Comparison of ENCODE assay signal across 8 mouse cellular contexts in genomic region chr1:60428932-60429331, GRCm38 (mm10). TPM values are rescaled to one million over a fixed set of nuclear protein-coding genes. Genes with fewer than 3 reads are reported as not detected.
DNase-seq lines count a peak whose midpoint lies in the region; ATAC-seq and TF ChIP-seq lines count a peak whose summit lies in the region.

No protein-coding gene starts in this region.

- H3K4me1 ChIP-seq in midbrain, embryonic 15.5 days, result no peaks in the 10 kb centered on the region

- ATAC-seq in activated CD4-positive, CD25-positive, alpha-beta regulatory T cell, adult 4 months, result peak; percentile 75
- ATAC-seq in hematopoietic stem cell, adult 5-6 weeks (replicated peaks in 1 of 2; ENCODE audit: insufficient read depth in 1 of 2, low FRiP score in 2 of 2, low TSS enrichment in 1 of 2, low read depth in 1 of 2, poor library complexity in 2 of 2, severe bottlenecking in 2 of 2), result peak; percentile 71 to 89
- ATAC-seq in midbrain, embryonic 15.5 days (replicated peaks), result no peak

- H3K4me2 ChIP-seq in midbrain, embryonic 15.5 days, result no peak overlapping the region

- 64% methylated on average over 2 of the region's 2 CpGs for WGBS in midbrain, embryonic 15.5 days

- no peak overlapping the region for H3K9ac ChIP-seq in midbrain, embryonic 15.5 days

- no peaks in the 10 kb centered on the region for H3K36me3 ChIP-seq in midbrain, embryonic 15.5 days (replicated peaks)

- H3K4me3 ChIP-seq in gastrocnemius, adult 2 months, result no peak overlapping the region
- H3K4me3 ChIP-seq in midbrain, embryonic 15.5 days, result no peak overlapping the region

- H3K27me3 ChIP-seq in midbrain, embryonic 15.5 days (replicated peaks), result no peaks in the 10 kb centered on the region

- peak; percentile 73 for TF ChIP-seq CTCF in gastrocnemius, adult 2 months (IDR thresholded peaks at IDR 0.05)

- H3K9me3 ChIP-seq in midbrain, embryonic 15.5 days, result no peaks in the 10 kb centered on the region

- intact Hi-C loops in gastrocnemius, adult 2 months (cut with DNase I), result no loop called here
- intact Hi-C loops in gastrocnemius, postnatal 14 days (cut with DNase I; ENCODE audit: low total_unique reads), result no loop called here

- H3K27ac ChIP-seq in gastrocnemius, adult 2 months, result no peak overlapping the region
- H3K27ac ChIP-seq in midbrain, embryonic 15.5 days, result no peak overlapping the region

- DNase-seq in gastrocnemius, adult 2 months, result peak; percentile 25
- no peak for DNase-seq in gastrocnemius, postnatal 14 days
- peak; percentile 43 for DNase-seq in 416B (ENCODE audit: low read depth)
- peak; percentile 37 for DNase-seq in retina, adult 2 months (ENCODE audit: low read depth, low spot score)
- DNase-seq in right cerebral cortex, adult 18-20 months, result no peak

RNA-seq across cellular contexts. Expression of gene Abi2, which starts 19.5 kb away (rescaled TPM):
- 10 to 100 TPM; 10.8 to 10.9 TPM for total RNA-seq in gastrocnemius, adult 2 months (2021)
- 10 to 100 TPM; 20.4 to 22.6 TPM for total RNA-seq in gastrocnemius, postnatal 14 days (2021)
- 10 to 100 TPM; 13.5 to 14.4 TPM for polyA plus RNA-seq in activated CD4-positive, CD25-positive, alpha-beta regulatory T cell, adult 4 months (2017; shearing (Covaris generic))
- 36.4 and 44.2 TPM in 2 replicates for total RNA-seq in hematopoietic stem cell, adult 5-6 weeks (2017)
- 82.1 and 96.1 TPM in 2 replicates for polyA plus RNA-seq in midbrain, embryonic 15.5 days (2015; fragmentation: Nextera tagmentation; extraction: Ambion mirVana)

Comparison
In these comparisons a context has a peak if more than half of its experiments do, and no peak if none do; other contexts are left out.
1. DNase-seq: peak in gastrocnemius, adult 2 months (single experiment), 416B (single experiment) and retina, adult 2 months (single experiment); none in gastrocnemius, postnatal 14 days (single experiment) and right cerebral cortex, adult 18-20 months (single experiment).